Mouse (Mus musculus) stomach, postnatal 0 days (tissue): ENCODE data around the gene Hnrnpl.

Experiments used
- CTCF ChIP-seq: IDR thresholded peaks from 2 replicates; pipeline ENCODE4 v1.5.1; 2016; ENCODE audit warnings: antibody characterized with exemption, low read depth, mild to moderate bottlenecking, moderate library complexity
- EP300 ChIP-seq: optimal IDR thresholded peaks from 2 replicates; pipeline ENCODE3; 2016; ENCODE audit warnings: antibody characterized with exemption

GRCm38 (mm10) chr7:28801901-28802670 lies 6.3 kb upstream of the Hnrnpl start:
- TF ChIP-seq CTCF (peak; percentile 62), EP300 (peak; percentile 67)
